Mouse (Mus musculus): ENCODE results near the gene Prune2. TPM values are rescaled to one million over a fixed set of nuclear protein-coding genes. Genes with fewer than 3 reads are reported as not detected.
A peak's percentile ranks its signal among the peaks of the same experiment; 100 is the strongest.

Prune2 gene
- polyA plus RNA-seq, 1 experiment from 2014 or later: 6.7 TPM

- Histone ChIP-seq H3K9ac (ENCODE audit: low read length) (no peak overlapping the region), H3K9me3 (replicated peaks; ENCODE audit: control insufficient read depth, low read length) (no peaks in the 10 kb centered on the region), H3K27me3 (ENCODE audit: control insufficient read depth, insufficient read depth, low read length) (no peaks in the 10 kb centered on the region), H3K4me3 (ENCODE audit: low read length) (no peak overlapping the region), H3K36me3 (ENCODE audit: control insufficient read depth, insufficient read depth) (no peaks in the 10 kb centered on the region), H3K4me1 (ENCODE audit: control insufficient read depth, insufficient read depth, low read length) (peaks cover 2% of the 10 kb centered on the region; the same call in 1 of the 2 replicates), H3K27ac (ENCODE audit: low read length) (no peak overlapping the region), H3K4me2 (ENCODE audit: low read depth, low read length) (no peak overlapping the region)
- 85% methylated on average over 9 of the region's 9 CpGs for WGBS
- no peak for ATAC-seq (replicated peaks; ENCODE audit: extremely low read depth, insufficient read depth, low FRiP score)
These were observed 308.7 kb downstream of the Prune2 start for GRCm38 (mm10) chr19:17264481-17265196.

DNA sequence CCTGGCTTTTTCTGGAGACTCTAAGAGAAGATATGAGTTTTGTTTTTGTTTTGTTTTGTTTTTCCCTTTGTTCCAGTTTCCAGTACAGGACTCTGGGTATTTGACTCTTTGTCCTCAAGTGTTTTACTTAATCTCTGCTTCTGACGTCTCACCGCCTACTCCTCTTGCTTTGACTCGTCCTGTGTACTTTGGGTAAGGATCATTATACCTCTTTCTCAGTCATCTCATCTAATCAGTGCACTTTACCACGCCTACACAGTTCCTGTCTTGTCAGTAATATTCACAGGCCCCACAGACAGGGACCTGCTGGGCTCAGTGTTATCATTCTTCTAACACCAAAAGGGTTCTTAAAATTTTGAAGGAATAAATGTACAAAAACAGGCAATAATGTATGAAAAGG is 312.8 kb downstream of the Prune2 start:
- no peak overlapping the region for H3K27ac ChIP-seq (ENCODE audit: low read length)
- no peak overlapping the region for H3K9ac ChIP-seq (ENCODE audit: low read length)
- H3K4me3 ChIP-seq (ENCODE audit: low read length): no peak overlapping the region
- ATAC-seq (replicated peaks; ENCODE audit: extremely low read depth, insufficient read depth, low FRiP score): no peak
- H3K36me3 ChIP-seq (ENCODE audit: control insufficient read depth, insufficient read depth): no peaks in the 10 kb centered on the region
- H3K9me3 ChIP-seq (replicated peaks; ENCODE audit: control insufficient read depth, low read length): no peaks in the 10 kb centered on the region
- peaks cover 15% of the 10 kb centered on the region for H3K4me1 ChIP-seq (ENCODE audit: control insufficient read depth, insufficient read depth, low read length)
- 76% methylated on average over 4 of the region's 4 CpGs for WGBS
- H3K4me2 ChIP-seq (ENCODE audit: low read depth, low read length): no peak overlapping the region
- no peaks in the 10 kb centered on the region for H3K27me3 ChIP-seq (ENCODE audit: control insufficient read depth, insufficient read depth, low read length)

- no peaks in the 10 kb centered on the region for H3K9me3 ChIP-seq (replicated peaks; ENCODE audit: control insufficient read depth, low read length)
- H3K27ac ChIP-seq (ENCODE audit: low read length): peak overlapping the region; percentile 80
- H3K9ac ChIP-seq (ENCODE audit: low read length): no peak overlapping the region
- H3K4me1 ChIP-seq (ENCODE audit: control insufficient read depth, insufficient read depth, low read length): peaks cover 14% of the 10 kb centered on the region
- no peaks in the 10 kb centered on the region for H3K36me3 ChIP-seq (ENCODE audit: control insufficient read depth, insufficient read depth)
- H3K4me3 ChIP-seq (ENCODE audit: low read length): no peak overlapping the region
- no peaks in the 10 kb centered on the region for H3K27me3 ChIP-seq (ENCODE audit: control insufficient read depth, insufficient read depth, low read length)
- ATAC-seq (replicated peaks; ENCODE audit: extremely low read depth, insufficient read depth, low FRiP score): peak; percentile 63
- 17% methylated on average over 3 of the region's 3 CpGs for WGBS
- no peak overlapping the region for H3K4me2 ChIP-seq (ENCODE audit: low read depth, low read length)
These were observed 315.3 kb downstream of the Prune2 start for GRCm38 (mm10) chr19:17271179-17271622.

DNA sequence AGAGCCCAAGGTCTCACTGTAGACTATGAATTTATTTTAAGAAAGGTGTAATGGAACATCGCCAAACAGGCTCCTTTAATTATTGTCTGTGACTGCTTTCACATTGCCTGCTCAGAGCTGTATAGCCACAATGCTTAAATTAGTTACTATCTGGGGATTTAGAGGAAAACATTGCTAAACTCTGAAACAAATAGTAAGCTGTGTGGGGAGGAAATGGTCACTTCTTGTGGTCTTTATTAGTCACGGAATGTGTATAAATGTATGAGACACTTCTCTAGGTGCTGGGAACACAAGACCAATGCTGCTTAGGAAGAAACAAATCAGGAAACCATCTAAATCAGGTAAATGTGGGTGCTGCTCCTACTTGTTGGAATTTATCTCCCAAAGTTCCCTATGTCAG is 317.1 kb downstream of the Prune2 start:
- no peak for ATAC-seq (replicated peaks; ENCODE audit: extremely low read depth, insufficient read depth, low FRiP score)
- peaks cover 14% of the 10 kb centered on the region for H3K4me1 ChIP-seq (ENCODE audit: control insufficient read depth, insufficient read depth, low read length)
- H3K9me3 ChIP-seq (replicated peaks; ENCODE audit: control insufficient read depth, low read length): no peaks in the 10 kb centered on the region
- no peak overlapping the region for H3K9ac ChIP-seq (ENCODE audit: low read length)
- H3K4me3 ChIP-seq (ENCODE audit: low read length): no peak overlapping the region
- no peaks in the 10 kb centered on the region for H3K36me3 ChIP-seq (ENCODE audit: control insufficient read depth, insufficient read depth)
- H3K27ac ChIP-seq (ENCODE audit: low read length): no peak overlapping the region
- WGBS: 80% methylated on average over 2 of the region's 2 CpGs
- no peaks in the 10 kb centered on the region for H3K27me3 ChIP-seq (ENCODE audit: control insufficient read depth, insufficient read depth, low read length)
- H3K4me2 ChIP-seq (ENCODE audit: low read depth, low read length): no peak overlapping the region

Other genes starting within 250 kb of the Prune2 start
- 8.1 and 9.4 TPM in 2 replicates for gene Vps13a, start 175.2 kb upstream of the Prune2 start, polyA plus RNA-seq (2015; fragmentation: Nextera tagmentation; extraction: Ambion mirVana)
- gene Foxb2, start 82.3 kb upstream of the Prune2 start, polyA plus RNA-seq (2015; fragmentation: Nextera tagmentation; extraction: Ambion mirVana): not detected in 2 replicates